Mouse (Mus musculus): ENCODE results near the gene A530032D15Rik.
"Not testable (repeated sequence)": the region's sequence is repeated elsewhere in the genome, so short reads cannot be mapped to it uniquely, and the experiment has no call there.

A530032D15Rik gene

DNA sequence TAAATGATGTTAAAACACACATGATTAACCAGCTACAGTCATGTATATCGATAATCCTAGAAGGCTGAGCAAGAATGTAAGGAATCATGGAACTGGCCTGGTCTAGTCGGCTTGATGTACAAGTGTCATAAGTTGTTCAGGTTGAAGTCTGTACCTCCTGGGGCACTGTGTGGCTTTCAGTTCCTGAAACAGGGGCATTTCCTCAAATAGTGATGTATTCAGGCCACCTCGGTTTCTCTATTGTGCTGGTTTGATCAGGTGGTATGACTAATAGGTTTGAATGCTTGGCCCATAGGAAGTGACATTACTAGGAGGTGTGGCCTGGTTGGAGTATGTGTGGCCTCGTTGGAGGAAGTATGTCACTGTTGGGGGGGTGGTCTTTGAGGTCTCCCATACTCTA, 75.3 kb downstream of the A530032D15Rik start:
- not testable (repeated sequence) for DNase-seq

DNA sequence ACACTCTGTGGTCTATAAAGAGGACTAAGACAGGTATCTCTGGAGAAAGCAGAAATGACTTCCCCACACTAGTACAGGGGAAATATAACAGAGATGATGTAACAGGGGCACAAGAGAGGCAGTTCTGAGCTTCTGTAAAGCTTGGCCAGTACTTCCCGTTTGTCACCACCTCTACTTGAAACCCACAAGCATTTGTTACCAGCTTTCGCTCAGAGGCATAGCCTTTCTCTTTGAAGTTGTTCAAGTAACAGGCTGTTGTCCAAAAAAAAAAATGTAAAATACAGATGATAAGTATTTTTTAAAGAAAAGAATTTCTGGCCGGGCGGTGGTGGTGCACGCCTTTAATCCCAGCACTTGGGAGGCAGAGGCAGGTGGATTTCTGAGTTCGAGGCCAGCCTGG, 76.0 kb downstream of the A530032D15Rik start:
- DNase-seq, result not testable (repeated sequence)
